Mouse (Mus musculus) embryonic stem cell, embryonic (primary cell): ENCODE measurements around the gene Lrig1.

Experiments
- CTCF ChIA-PET, 4 experiments: fragments of 300-600 bp in 2 of 4; fragments of 350-600 bp in 2 of 4; sonication (Branson Sonifier 250); formaldehyde crosslinking; loops; one replicate each; lab custom pipeline; 2022; ENCODE audit warnings: inconsistent platforms in 2 of 4; lab: Charles Lee
- POLR2A ChIA-PET, 4 experiments: fragments of 300-600 bp in 2 of 4; fragments of 350-600 bp in 2 of 4; sonication (Branson Sonifier 250); formaldehyde crosslinking; loops; one replicate each; lab custom pipeline; 2022; ENCODE audit warnings: antibody characterized with exemption in 4 of 4, inconsistent platforms in 1 of 4; lab: Charles Lee

Gene Lrig1

GRCm38 (mm10) chr6:94596051-94596760 lies 103.8 kb downstream of the Lrig1 start:
- CTCF ChIA-PET, result interaction anchor here in 3 of 4 experiments (0.6 to 1.3 kb wide), 7 partner anchors 11 to 178 kb away, joined by 3 to 5 read pairs (median 4); no protein-coding TSS in a partner anchor
- POLR2A ChIA-PET, result interaction anchor here in 2 of 4 experiments (0.7 to 1.4 kb wide), 9 partner anchors 8 to 177 kb away, joined by 3 to 4 read pairs (median 3); no protein-coding TSS in a partner anchor

DNA sequence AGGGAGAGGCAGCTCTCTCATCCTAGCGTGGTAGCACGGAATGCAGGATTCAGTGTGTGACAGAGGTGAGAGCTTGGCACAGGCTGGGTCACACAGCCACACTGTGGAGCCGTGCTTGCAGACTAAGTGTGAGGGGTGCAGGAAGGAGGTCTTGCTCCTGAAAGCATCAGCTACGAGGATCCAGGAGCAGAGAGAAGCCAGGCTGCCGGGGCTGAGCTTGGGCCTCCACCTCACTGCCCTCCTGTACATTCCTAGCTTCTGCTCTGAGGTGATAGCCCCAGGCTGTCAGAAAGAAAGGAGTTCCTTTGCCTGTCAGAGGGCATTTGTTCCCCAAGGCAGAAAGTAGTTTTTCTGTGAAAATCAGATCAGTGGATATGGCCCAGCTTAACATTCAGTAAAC lies 104.8 kb downstream of the Lrig1 start:
- POLR2A ChIA-PET, result interaction anchor here in 2 of 4 experiments (0.8 to 1.2 kb wide), 6 partner anchors 9 to 51 kb away, joined by 3 read pairs; no protein-coding TSS in a partner anchor
- CTCF ChIA-PET, result interaction anchor here in 3 of 4 experiments (0.5 to 1.1 kb wide), 5 partner anchors 11 to 207 kb away, joined by 3 to 6 read pairs (median 3); no protein-coding TSS in a partner anchor

DNA sequence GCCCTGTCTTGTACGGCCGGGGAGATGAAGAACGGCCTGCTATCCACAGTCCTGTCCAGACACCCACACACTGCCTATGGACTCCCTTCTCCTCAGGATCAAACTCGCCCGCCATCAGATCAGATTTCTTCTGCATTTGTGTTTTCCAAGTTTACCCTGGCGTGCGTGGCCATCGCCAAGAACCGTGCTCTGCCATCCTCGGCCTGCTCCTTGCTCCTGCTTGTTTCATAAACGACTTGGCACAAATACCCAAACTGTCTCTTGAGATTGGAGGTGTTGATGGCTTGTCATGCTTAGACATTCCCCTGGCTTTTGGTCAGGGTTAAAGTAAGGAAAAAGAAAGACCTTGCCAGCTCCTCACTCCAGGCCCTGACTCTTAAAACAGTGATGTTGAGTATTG lies 105.2 kb downstream of the Lrig1 start:
- POLR2A ChIA-PET, result interaction anchor here in 2 of 4 experiments (0.8 to 1.2 kb wide), 2 partner anchors 10 to 12 kb away, joined by 3 read pairs; no protein-coding TSS in a partner anchor
- CTCF ChIA-PET, result interaction anchor here in 1 of 4 experiments (1.1 kb wide), 1 partner anchor 101 kb away, joined by 3 read pairs; no protein-coding TSS in a partner anchor

DNA sequence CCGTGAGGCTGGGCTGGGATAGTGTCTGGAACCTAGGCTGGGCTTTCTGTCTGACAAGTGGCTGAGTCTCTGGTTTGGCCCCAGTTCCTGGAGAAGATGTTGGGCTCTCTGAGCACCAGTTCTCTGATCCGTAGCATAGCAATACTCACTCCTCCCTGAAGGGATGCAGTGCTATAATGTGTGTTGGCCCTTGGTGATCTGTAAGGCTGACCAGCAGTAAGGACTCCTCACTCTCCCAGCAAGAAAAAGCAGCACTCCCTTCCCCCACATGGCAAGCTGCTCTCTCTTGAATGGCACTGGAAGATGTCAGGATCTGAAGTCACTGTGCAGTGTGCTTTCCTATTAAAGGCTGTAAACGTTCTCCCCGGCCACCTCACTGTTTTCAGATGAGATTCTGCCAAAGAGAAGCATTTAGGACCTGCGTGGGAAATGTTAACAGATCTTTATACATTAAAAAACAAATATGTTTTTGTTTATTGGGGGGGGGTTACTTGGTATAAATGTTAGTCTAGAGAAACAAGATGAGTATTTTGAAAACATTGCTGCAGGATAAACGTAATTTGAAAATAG lies 105.8 kb downstream of the Lrig1 start:
- ChIA-PET CTCF (no interaction called here), POLR2A (no interaction called here)

DNA sequence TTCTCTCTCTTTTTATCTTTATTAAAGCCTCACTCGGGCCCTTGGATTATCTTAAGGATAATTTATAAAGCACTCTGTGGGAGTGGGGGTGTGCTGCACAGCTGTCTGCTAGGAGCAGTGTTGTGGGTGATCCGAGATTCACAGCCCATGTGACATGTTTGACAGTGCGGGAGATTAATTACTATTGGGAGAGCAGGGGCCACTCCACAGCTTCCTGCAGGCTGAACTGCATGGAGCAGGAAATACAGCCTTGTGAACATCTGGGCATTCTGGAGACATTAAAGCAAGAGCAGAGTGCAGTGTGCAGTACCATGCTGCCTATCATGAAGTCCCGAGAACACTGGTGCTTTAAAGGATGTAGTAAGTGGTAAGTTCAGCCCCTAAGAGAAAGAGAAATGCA lies 107.2 kb downstream of the Lrig1 start:
- CTCF ChIA-PET, result no interaction called here
- POLR2A ChIA-PET, result interaction anchor here in 2 of 4 experiments (0.6 to 1.7 kb wide), 3 partner anchors 14 to 419 kb away, joined by 3 to 6 read pairs (median 3); no protein-coding TSS in a partner anchor

DNA sequence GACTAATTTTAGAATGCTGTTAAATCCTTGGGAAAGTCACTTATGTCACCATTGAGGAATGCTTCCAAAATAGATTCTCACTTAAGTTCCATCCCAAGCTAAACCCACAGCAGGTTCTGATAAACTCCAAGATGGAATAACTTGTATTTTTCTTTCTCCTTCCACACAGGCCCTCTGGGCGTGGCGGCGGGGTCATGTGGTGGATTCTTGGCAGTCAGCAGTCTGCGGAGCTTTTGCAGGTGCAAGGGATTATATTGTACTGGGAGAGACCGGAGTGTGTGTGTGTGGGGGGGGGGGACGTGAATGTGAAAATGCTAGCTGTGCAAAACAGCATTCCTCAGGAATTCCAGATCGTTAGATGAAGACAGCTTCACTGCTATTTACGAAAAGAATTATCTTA lies 107.7 kb downstream of the Lrig1 start:
- CTCF ChIA-PET, result interaction anchor here in 1 of 4 experiments (0.6 kb wide), 1 partner anchor 375 kb away, joined by 3 read pairs; no protein-coding TSS in a partner anchor
- POLR2A ChIA-PET, result interaction anchor here in 2 of 4 experiments (0.6 to 1.7 kb wide), 4 partner anchors 14 to 420 kb away, joined by 3 to 6 read pairs (median 3); no protein-coding TSS in a partner anchor

DNA sequence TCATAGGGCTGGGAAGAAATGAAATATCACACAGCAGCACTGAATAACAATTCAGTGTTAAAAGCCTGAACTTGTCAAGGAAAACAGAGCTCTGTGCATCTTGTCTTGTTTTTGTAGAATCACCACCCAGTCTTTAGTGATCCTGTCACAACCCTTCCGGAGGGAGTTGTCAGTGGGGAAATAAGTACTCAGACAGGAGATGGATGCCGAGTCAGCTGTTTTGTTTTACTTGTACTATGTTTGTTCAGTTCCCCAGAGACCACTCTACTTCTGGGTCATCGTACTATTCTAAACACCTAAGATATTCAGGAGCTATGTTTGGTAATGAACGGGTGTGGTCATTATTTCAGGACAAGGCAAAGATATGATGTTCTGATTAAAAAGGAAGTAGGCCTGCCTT lies 111.6 kb downstream of the Lrig1 start:
- ChIA-PET POLR2A (interaction anchor here in 1 of 4 experiments (1.2 to 1.7 kb wide), 4 partner anchors 10 to 130 kb away, joined by 3 to 4 read pairs (median 3); partner anchors contain the start of gene Slc25a26), CTCF (no interaction called here)

DNA sequence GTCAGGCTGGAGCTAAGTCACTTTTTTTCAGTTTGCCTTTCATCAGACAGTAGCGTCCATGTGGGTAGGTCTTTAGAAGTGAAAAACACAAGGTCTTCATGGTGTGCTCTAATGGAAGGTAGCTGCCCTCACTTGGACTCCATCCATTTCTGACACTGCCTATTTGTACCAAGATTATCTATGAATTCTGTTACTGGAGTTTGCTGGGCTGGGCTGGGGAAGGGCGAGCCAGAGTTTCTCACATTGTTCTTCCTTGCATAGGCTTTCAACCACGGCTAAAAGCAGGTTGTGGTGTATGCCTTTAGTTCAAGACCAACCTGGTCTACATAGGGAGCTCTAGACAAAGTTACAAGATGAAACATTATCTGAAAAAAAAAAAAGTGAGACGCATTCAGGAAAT lies 115.0 kb downstream of the Lrig1 start:
- CTCF ChIA-PET, result interaction anchor here in 3 of 4 experiments (0.6 to 1.4 kb wide), 4 partner anchors 12 to 22 kb away, joined by 3 to 5 read pairs (median 3); no protein-coding TSS in a partner anchor

GRCm38 (mm10) chr6:94584147-94584695 lies 115.7 kb downstream of the Lrig1 start:
- ChIA-PET CTCF (interaction anchor here in 1 of 4 experiments (1.1 to 1.4 kb wide), 2 partner anchors 13 to 21 kb away, joined by 3 to 5 read pairs; no protein-coding TSS in a partner anchor), POLR2A (interaction anchor here in 1 of 4 experiments (1.1 kb wide), 1 partner anchor 11 kb away, joined by 3 read pairs; no protein-coding TSS in a partner anchor)

More for the DNA sequence above, 115.0 kb downstream of the Lrig1 start:
- POLR2A ChIA-PET, result interaction anchor here in 2 of 4 experiments (0.6 to 1.1 kb wide), 3 partner anchors 10 to 197 kb away, joined by 3 to 5 read pairs (median 3); no protein-coding TSS in a partner anchor

DNA sequence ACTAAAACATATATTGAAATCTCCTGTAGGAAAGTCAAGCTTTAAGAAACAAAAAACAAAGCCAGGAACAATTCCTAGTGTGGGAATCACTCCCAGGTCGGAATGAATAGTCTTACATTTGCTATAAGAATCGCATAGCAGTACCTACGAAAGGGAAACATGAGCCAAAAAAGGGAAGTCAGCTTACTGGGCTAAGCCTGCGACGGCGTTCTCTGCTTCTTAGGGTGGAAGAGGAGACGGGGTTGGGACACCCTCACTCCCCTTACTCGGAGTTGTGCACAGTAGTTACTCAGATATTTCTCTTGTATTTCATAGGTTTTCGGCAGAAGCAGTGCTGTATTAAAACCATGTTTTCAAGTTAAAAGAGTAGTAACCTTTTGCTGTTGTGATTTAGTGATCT lies 117.9 kb downstream of the Lrig1 start:
- CTCF ChIA-PET, result no interaction called here
- POLR2A ChIA-PET, result no interaction called here

GRCm38 (mm10) chr6:94577991-94578390 lies 122.0 kb downstream of the Lrig1 start:
- ChIA-PET POLR2A (interaction anchor here in 2 of 4 experiments (1.0 to 1.2 kb wide), 2 partner anchors 9 to 14 kb away, joined by 3 to 4 read pairs; no protein-coding TSS in a partner anchor), CTCF (interaction anchor here in 1 of 4 experiments (0.6 to 1.2 kb wide), 2 partner anchors 15 to 347 kb away, joined by 4 to 6 read pairs; no protein-coding TSS in a partner anchor)

DNA sequence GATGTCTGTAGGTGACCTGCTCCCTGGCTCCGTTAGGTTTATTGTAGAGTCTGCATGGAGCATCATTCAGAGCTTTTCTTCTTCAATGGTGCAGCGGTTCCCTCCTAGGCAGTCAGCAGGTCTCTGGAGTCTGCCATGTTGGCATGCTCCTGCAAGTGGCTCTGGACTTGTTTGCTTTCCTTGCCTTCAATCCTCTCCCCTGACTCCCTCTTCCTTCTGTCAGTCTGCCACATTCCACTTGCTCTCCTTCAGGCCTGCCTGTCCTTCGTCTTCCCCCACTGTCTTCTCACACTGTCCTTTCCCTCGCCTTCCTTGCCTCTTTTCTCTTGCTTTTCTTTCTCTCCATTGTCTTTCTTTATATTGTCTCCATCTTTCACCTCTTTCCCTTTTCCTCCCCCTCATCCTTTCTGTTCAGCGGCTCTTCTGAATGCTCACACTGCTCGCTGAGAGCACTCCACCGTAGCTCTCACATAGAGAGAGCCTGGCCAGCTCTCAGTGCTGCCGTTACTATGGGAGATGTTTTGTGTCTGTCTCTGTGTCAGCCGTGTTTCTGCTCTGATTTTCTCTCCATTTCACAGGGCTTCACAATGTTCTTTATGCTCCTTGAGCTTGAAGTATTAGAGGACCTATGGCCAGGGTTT lies 124.3 kb downstream of the Lrig1 start:
- ChIA-PET POLR2A (interaction anchor here in 1 of 4 experiments (1.1 to 1.2 kb wide), 2 partner anchors 12 to 14 kb away, joined by 3 read pairs; no protein-coding TSS in a partner anchor), CTCF (interaction anchor here in 3 of 4 experiments (0.5 to 1.4 kb wide), 4 partner anchors 12 to 1265 kb away, joined by 3 to 5 read pairs (median 3); no protein-coding TSS in a partner anchor)

DNA sequence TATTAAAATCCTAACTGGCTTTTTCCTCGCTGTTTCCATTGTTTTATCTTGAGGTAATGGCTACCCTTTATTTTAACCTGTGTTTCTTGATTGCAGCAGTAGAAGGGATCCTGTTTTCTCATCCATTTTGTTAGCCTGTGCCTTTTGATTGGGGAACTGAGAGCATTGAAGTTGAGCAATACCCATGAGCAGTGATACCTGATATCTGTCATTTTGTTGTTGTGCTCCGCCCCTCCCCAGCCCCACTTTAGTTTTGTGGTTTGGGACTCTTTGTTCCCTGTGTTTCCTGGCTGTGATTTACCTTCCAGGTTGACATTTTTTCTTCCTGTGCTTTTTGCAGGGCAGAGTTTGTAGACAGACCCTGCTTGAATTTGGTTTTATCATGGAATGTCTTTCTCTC lies 131.9 kb downstream of the Lrig1 start:
- ChIA-PET CTCF (no interaction called here), POLR2A (no interaction called here)

- CTCF ChIA-PET, result no interaction called here
- POLR2A ChIA-PET, result interaction anchor here in 1 of 4 experiments (1.5 kb wide), 1 partner anchor 65 kb away, joined by 3 read pairs; the partner anchor contains the start of gene Slc25a26
Measured at GRCm38 (mm10) chr6:94565766-94566165, 134.2 kb downstream of the Lrig1 start.

DNA sequence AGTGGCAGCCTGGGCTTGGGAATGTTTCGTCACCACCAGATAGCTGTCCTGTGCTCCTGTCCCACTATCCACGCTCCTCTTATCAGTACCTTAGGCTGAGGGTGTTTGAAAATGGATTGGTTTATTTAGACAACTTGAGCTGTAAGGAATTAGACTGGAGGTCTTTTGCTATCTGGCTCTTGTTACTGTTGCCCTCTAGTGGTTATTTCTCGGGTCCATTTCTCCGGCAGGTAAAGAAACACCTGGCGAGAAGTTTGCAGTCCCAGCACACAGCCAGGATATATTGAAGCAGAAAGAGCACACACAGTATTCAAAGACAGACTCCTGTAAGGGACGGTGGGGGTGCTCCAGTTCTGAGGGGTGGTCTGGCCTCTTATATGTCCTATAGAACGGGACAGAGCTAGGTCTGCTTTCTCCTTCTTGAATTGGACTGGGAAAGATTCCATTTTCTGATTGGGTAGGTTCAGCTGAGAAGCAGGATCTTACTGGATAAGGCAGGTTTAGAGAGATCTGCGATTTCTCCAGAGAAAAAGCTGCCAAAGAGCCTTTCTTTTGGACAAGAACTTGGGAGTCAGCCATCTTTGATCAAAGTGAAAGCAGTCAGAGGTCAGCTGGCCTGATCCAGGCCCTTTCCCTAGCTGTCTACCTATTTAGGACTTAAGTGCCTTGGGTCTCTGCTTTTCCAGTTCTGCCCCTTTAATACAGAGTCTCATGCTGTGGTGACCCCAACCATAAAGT lies 136.6 kb downstream of the Lrig1 start:
- ChIA-PET POLR2A (interaction anchor here in 3 of 4 experiments (0.5 to 2.3 kb wide), 5 partner anchors 11 to 1168 kb away, joined by 3 to 7 read pairs (median 3); partner anchors contain the start of gene Slc25a26 (in 1 of the 3)), CTCF (interaction anchor here (0.6 to 2.5 kb wide), 33 partner anchors 10 to 1266 kb away, joined by 3 to 12 read pairs (median 4); no protein-coding TSS in a partner anchor)

- ChIA-PET POLR2A (interaction anchor here in 1 of 4 experiments (1.6 kb wide), 1 partner anchor 15 kb away, joined by 3 read pairs; no protein-coding TSS in a partner anchor), CTCF (interaction anchor here in 2 of 4 experiments (0.6 kb wide), 2 partner anchors 41 to 518 kb away, joined by 3 to 5 read pairs; no protein-coding TSS in a partner anchor)
Measured at GRCm38 (mm10) chr6:94561346-94561745, 138.6 kb downstream of the Lrig1 start.

DNA sequence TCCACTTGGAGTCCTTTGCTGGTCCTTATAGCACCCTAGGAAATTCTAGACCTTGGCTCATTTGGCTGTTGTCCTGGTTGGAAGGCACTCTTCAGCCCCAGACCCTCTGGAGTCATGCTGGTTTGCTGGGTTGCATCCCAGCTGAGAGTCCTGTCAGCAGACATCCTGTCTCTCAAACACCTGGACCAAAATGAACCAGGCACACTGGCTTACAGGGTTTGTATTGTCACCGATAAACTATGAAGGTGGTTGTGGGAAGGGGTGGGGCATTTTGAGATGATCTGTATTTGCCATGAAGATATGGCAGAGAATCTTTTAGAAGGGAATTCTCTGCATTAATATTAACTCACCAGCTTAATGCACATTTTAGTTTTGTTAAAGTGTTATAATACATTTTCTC lies 139.1 kb downstream of the Lrig1 start:
- POLR2A ChIA-PET, result no interaction called here
- CTCF ChIA-PET, result interaction anchor here in 1 of 4 experiments (0.6 kb wide), 1 partner anchor 518 kb away, joined by 3 read pairs; no protein-coding TSS in a partner anchor
